Mouse (Mus musculus): Measurements from ENCODE around the gene Paxx.
A peak's percentile ranks its signal among the peaks of the same experiment; 100 is the strongest.
"Not testable (repeated sequence)": the region's sequence is repeated elsewhere in the genome, so short reads cannot be mapped to it uniquely, and the experiment has no call there.

Paxx gene

DNA sequence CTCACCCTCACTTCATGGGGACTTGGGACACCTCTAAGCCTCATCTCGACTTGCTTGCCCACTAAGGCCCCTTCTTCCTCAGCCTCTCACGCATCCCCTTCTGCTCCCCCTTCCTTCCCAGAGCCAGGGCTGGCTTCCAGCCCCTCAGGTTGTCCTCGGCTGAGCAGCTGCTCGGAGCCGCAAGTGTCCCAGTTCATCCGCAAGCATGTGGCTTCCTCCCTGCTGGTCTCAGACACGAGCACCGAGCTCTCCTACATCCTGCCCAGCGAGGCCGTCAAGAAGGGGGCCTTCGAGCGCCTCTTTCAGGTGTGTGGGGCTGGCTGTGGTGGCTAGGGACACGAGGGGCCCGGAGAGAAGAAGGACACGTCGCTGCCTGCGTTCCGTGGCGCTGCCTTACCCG, 19.8 kb downstream of the Paxx start:
- peak in 1 of 2 experiments; percentile 48 for DNase-seq

- DNase-seq = peak in 1 of 2 experiments; percentile 39
Measured at GRCm38 (mm10) chr2:25436286-25436820, 24.5 kb downstream of the Paxx start.

- DNase-seq = peak; percentile 93 to 97
Measured at GRCm38 (mm10) chr2:25434292-25434691, 26.6 kb downstream of the Paxx start.

DNA sequence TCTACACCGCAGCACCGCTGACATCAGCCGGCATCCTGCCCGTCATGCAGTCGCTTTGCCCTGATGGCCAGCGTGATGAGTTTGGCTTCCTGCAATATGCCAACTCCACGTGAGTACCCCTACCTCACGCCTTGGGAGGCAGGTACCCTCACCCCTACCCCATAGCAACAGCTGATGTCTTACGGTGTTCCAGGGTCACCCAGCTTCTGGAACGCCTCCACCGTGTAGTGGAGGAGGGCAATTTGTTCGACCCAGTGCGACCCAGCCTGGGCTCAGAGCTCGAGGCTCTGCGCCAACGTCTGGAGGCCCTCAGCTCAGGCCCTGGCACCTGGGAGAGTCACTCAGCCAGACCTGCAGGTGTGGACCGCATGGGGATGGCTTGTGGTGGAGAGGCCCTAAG, 27.8 kb downstream of the Paxx start:
- peak in 1 of 2 experiments; percentile 30 for DNase-seq

DNA sequence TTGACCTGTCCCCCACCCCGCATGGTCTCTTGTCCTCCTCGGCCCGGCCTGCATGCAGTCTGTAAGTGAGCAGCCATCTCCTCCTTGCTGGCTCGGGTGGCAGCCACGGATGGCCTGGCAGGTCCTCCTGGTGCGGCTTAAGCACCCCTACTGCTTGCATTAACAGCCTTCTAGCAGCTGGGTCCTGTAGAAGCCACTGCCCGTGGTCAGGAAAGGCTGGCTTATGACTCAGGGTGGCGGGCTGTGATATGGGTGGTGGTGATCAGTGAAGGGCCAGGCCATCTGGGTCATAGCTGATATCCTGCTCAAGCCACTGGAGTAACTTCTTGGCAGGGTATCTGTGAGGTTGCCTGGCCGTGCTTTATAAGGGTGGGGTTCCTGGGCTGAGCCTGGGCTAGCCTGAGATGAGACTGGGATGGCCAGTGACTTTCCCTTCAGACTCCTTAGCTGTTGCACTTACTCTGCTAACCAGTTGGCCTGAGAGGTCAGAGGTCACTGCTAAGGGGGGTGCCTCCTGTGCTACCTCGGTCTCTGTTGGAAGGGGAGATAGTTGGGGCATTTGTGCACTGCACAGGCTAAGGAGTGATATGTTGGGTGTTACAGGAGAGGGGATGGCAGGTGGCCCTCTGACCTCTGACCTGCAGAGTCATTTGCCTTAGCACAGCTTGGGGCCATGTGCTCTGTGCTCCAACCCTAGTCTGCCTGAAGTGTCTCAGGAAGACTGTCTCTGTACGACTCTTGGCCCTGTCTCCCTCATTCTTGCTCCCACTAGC, 28.4 kb downstream of the Paxx start:
- no peak for DNase-seq

GRCm38 (mm10) chr2:25431308-25431855, 29.5 kb downstream of the Paxx start:
- peak; percentile 51 to 52 for DNase-seq

GRCm38 (mm10) chr2:25430395-25431233, 30.3 kb downstream of the Paxx start:
- DNase-seq = peak in 1 of 2 experiments; percentile 54

GRCm38 (mm10) chr2:25429435-25430180, 31.3 kb downstream of the Paxx start:
- peak; percentile 65 to 78 for DNase-seq

- DNase-seq = peak; percentile 94 to 99
Measured at GRCm38 (mm10) chr2:25428442-25429236, 32.3 kb downstream of the Paxx start, which contains the start of gene Abca2. TSS of gene Abca2 (plus strand) at chr2:25428703.

DNA sequence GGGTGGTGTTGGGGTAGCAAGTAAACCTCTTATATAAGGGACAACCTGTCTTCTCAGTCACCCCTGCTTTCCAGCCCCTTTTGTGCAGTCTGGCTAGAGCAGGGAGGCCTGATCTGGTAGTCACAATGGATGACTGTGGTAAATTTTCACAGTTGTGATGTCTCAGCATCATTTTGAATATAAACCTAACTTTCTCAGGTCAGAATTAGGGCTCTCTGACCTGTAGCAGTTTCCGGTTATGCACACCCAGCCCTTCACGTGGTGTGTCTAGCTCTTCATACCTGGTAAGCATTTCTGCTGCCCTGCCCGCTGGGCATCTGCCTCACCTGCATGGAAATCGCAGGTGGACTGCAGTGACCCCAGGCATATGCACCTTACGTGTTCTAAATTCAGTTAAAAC, 33.6 kb downstream of the Paxx start:
- DNase-seq = no peak

- peak; percentile 82 to 88 for DNase-seq
Measured at GRCm38 (mm10) chr2:25426721-25427191, 34.1 kb downstream of the Paxx start.

DNA sequence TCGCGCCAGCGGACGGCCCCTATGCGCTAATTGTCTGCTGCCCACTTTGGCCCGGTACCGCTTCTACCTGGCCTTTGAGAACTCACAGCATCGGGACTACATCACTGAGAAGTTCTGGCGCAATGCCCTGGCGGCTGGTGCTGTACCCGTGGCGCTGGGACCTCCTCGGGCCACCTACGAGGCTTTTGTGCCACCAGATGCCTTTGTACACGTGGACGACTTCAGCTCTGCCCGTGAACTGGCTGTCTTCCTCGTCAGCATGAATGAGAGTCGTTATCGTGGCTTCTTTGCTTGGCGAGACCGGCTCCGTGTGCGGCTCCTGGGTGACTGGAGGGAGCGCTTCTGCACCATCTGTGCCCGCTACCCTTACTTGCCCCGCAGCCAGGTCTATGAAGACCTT, 35.4 kb downstream of the Paxx start:
- peak; percentile 53 to 65 for DNase-seq

DNA sequence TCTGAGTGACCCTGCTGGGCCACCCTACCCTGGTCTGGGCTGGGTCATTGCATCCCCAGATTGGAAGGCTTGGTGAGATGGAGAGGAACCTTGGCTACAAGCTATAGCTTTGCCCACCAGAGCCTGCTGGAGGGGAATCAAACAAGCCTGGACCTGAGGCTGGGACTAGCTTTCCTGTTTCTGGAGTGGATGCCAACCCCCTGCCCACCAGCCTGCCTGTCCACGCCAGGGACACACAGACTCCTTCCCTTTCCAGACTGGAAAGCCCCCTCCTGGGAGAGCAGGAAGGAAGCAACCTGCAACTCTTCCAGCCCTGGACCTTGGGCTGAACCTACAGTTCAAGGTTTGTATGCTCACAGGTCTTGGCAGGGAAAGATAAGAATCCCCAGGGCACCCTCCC, 37.3 kb downstream of the Paxx start:
- DNase-seq = no peak

DNA sequence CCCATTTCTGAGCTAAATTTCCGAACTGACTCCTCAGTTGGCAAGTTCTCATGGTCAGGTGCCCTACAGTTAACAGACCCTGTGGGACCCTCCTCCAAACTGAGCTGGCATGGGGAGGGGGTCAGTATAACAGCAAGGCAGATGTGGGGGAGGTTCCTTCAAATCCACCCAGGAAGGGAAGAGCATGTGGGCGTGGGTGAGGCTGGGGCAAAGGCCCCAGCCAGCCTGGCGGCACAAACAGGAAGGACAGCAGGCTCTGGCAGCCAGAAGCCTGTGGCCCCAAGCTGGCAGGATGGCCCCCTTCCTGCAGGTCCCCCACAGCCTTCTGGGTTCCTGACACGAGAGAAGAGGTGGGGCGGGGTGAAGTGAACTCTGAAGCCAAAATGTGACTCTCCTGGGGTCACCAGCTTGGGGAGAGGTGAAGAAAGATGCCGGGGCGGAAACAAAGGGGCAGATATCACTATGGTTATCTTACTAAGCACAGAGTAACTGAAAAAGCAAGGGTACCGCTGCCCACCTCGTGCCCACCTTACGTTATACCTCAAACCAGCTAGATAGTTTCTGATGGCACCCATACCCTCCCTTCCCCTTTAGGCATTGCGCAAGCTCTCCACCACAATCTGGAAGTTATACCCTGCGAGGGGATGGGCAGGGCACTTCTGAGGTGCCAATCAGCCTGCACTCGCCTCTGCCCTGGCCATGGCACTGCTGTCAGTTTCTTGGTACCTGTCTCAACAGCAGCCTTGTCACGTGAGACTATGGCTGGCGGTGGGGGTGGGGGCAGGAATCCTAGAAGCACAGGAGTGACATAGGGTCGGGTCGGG, 38.1 kb downstream of the Paxx start, which contains the start of gene Fut7:
Gene Fut7, plus strand, starts transcription at position 681 of the 824 bp plus-strand sequence.
- DNase-seq = no peak

- DNase-seq = peak; percentile 55 to 69
Measured at GRCm38 (mm10) chr2:25421896-25422295, 39.0 kb downstream of the Paxx start.

DNA sequence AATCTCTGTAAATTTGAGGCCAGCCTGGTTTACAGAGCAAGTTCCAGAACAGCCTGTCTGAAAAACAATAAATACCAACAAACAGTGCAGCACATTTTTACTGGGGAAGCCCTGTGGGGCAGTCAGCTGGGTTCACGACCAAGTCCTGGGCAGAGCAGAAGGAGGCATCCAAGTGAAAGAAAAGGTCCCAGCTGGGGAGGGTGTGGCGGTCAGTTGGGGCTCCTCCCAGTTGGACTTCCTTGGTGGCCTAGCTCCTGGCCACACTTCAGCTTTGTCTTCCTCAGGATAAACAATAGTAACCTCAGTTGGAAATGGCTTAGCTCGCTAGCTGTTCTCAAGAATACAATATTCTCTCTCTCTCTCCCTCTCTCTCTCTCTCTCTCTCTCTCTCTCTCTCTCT, 43.5 kb downstream of the Paxx start:
- peak in 1 of 2 experiments; percentile 26 for DNase-seq

- DNase-seq = not testable (repeated sequence)
Measured at GRCm38 (mm10) chr2:25413436-25413835, 47.5 kb downstream of the Paxx start.

GRCm38 (mm10) chr2:25408908-25409307, 52.0 kb downstream of the Paxx start:
- DNase-seq = peak in 1 of 2 experiments; percentile 5
